Mouse (Mus musculus): ENCODE results near the gene Ldb2.
A peak's percentile ranks its signal among the peaks of the same experiment; 100 is the strongest.

The Ldb2 gene

GRCm38 (mm10) chr5:44643079-44643478, 156.4 kb downstream of the Ldb2 start:
- no peak for DNase-seq

DNA sequence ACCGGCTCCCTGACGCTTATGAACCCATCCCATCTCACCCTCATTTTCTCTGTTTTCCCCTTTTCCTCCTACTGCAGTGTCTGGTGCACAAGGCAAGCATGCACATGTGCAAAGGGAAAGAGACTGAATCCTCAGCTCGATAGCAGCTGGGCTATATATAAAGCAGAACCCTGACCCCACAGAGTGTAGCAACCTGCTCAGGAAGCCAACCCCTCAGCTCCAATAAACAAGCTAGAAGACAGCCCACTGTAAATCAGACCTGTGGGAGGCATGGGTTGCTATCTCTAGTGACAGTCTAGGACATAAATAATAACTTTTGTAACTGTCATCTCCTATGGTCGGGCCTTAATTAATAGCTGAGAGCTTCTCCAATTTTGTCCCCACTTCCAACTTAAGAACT, 158.4 kb downstream of the Ldb2 start:
- DNase-seq: no peak

GRCm38 (mm10) chr5:44635546-44635945, 163.9 kb downstream of the Ldb2 start:
- DNase-seq: no peak

GRCm38 (mm10) chr5:44629034-44629625, 170.3 kb downstream of the Ldb2 start:
- DNase-seq: no peak

GRCm38 (mm10) chr5:44627487-44627886, 172.0 kb downstream of the Ldb2 start:
- no peak for DNase-seq

- DNase-seq: no peak
Observed at GRCm38 (mm10) chr5:44626885-44627284, 172.6 kb downstream of the Ldb2 start.

GRCm38 (mm10) chr5:44626114-44626513, 173.4 kb downstream of the Ldb2 start:
- DNase-seq: peak; percentile 48

- no peak for DNase-seq
Observed at GRCm38 (mm10) chr5:44615677-44616076, 183.8 kb downstream of the Ldb2 start.

DNA sequence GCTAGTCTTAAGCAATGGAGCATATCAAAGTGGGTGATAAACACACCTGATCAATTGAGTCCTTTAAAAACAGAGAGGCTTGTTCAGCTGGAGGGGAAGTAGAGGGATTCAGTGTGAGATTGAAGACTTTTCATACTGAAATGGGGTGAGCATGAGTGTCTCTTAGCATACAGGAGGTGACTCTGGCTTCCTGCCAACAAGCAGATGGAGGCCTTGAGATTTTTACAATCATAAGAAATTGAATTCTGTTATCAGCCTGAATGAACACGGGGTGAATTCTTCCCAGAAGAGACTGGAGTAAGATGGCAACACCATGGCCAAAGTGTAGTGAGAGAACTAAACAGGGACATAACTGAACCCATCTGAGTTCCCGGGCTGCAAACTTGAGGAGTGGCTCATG, 190.6 kb downstream of the Ldb2 start:
- no peak for DNase-seq

GRCm38 (mm10) chr5:44601340-44601739, 198.1 kb downstream of the Ldb2 start:
- DNase-seq: no peak

- DNase-seq: peak; percentile 32
Observed at GRCm38 (mm10) chr5:44593522-44594218, 205.8 kb downstream of the Ldb2 start.

GRCm38 (mm10) chr5:44590750-44591149, 208.7 kb downstream of the Ldb2 start:
- no peak for DNase-seq

DNA sequence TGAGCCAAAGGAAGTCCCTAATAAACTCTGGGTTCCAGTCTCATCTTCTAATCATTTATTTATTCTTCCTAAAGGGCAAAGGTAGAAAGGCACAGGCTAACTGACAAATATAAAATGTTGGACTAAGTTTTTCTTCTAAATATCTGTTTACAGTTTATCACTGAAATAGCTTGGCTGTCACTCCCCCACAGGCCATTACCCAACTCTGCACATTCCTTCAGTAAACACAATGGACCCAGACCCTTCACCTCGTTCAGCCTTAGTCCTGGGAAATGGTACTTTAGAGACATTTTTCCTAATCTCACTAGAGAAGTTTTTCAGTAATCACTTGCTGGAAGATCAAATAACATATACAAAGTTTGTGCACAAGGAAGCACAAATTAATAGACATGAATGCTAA, 210.2 kb downstream of the Ldb2 start:
- DNase-seq: no peak

DNA sequence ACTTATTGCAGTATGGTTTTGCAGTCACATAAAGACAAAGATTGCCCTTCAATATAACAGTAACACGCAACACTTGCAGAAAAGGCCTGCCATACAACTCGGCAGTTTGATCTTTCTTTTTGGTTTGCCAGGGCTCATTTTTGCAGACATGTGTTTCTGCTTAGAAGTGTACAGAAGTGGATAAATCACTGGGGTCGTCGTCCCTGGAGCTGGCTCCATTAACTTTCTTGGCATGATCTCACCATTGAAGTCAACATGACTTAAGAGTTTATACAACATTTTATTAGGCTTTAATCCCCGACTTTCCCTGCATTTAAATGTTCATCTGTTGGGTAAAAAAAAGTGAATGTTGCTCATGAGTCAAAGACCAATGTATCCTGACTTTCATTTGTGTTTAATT, 212.9 kb downstream of the Ldb2 start:
- DNase-seq: no peak

- peak; percentile 5 for DNase-seq
Observed at GRCm38 (mm10) chr5:44579899-44580459, 219.5 kb downstream of the Ldb2 start.

- DNase-seq: no peak
Observed at GRCm38 (mm10) chr5:44576682-44577349, 222.7 kb downstream of the Ldb2 start.

GRCm38 (mm10) chr5:44574681-44575080, 224.8 kb downstream of the Ldb2 start:
- DNase-seq: no peak

DNA sequence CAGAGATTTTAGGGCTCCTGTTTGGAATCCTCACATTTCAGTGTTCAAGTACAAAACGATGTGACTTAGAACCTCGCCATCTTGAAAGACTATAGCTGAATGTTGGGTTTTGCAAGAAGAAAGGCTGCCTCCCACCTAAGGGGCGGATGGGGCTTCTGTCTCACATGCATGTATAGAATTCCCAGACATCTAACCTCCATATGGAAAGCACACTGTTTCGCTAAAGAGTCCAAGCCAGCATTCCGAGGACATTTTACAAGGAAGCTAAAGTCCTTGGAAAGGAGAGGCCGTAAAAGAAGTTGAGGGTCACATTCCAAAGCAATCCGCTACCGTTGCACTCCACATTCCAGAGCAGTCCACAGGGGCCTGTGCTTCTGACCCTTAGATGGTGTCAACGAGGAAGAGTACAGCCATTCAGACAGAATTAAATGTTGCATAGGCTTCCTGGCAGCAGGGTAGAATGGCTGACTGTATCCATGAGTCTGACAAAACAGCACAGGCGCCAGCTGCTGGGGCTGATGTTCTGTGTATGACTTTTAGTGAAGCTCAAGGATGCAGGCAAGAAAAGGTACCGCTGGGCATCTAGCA, 245.6 kb downstream of the Ldb2 start:
- no peak for DNase-seq

- DNase-seq: no peak
Observed at GRCm38 (mm10) chr5:44553155-44553554, 246.3 kb downstream of the Ldb2 start.

GRCm38 (mm10) chr5:44552121-44552520, 247.4 kb downstream of the Ldb2 start:
- DNase-seq: peak; percentile 19

- DNase-seq: no peak
Observed at GRCm38 (mm10) chr5:44548468-44548867, 251.0 kb downstream of the Ldb2 start.

- no peak for DNase-seq
Observed at GRCm38 (mm10) chr5:44543472-44544132, 255.9 kb downstream of the Ldb2 start.

- DNase-seq: no peak
Observed at GRCm38 (mm10) chr5:44541748-44542147, 257.7 kb downstream of the Ldb2 start.
